Mouse (Mus musculus) kidney, embryonic 15.5 days (tissue): ENCODE measurements around the gene Rab29. TPM values are rescaled to one million over a fixed set of nuclear protein-coding genes. Genes with fewer than 3 reads are reported as not detected.
A peak's percentile ranks its signal among the peaks of the same experiment; 100 is the strongest.
"Not testable (repeated sequence)": the region's sequence is repeated elsewhere in the genome, so short reads cannot be mapped to it uniquely, and the experiment has no call there.

Experiments used
- ATAC-seq: fragments of 200-750 bp; cut with Nextera tagmentation; replicated peaks from 2 replicates; pipeline ENCODE4 v1.8.0; 2017; ENCODE audit warnings: moderate TSS enrichment; ENCODE audit not compliant: low FRiP score
- H3K27ac ChIP-seq: fragments of 300-500 bp; sonication (generic); 2 replicates; pipeline ENCODE4 v1.5.1; 2015; ENCODE audit warnings: mild to moderate bottlenecking, inconsistent platforms
- H3K27me3 ChIP-seq: fragments of 300-500 bp; sonication (generic); 2 replicates; pipeline ENCODE4 v1.6.1; 2015; ENCODE audit warnings: inconsistent platforms
- H3K36me3 ChIP-seq: fragments of 300-500 bp; sonication (generic); 2 replicates; pipeline ENCODE4 v1.6.1; 2015; ENCODE audit warnings: inconsistent platforms
- H3K4me1 ChIP-seq: fragments of 300-500 bp; sonication (generic); 2 replicates; pipeline ENCODE4 v1.6.1; 2015; ENCODE audit warnings: inconsistent platforms
- H3K4me2 ChIP-seq: fragments of 300-500 bp; sonication (generic); 2 replicates; pipeline ENCODE4 v1.6.1; 2015; ENCODE audit warnings: moderate library complexity, mild to moderate bottlenecking, inconsistent platforms
- H3K4me3 ChIP-seq: fragments of 300-500 bp; sonication (generic); replicated peaks from 2 replicates; pipeline ENCODE4 v1.5.1; 2015; ENCODE audit warnings: mild to moderate bottlenecking, inconsistent platforms
- H3K9ac ChIP-seq: fragments of 300-500 bp; sonication (generic); 2 replicates; pipeline ENCODE4 v1.6.1; 2015; ENCODE audit warnings: mild to moderate bottlenecking, inconsistent platforms
- H3K9me3 ChIP-seq: fragments of 300-500 bp; sonication (generic); replicated peaks from 2 replicates; pipeline ENCODE4 v1.6.1; 2016; ENCODE audit warnings: inconsistent platforms
- WGBS: fragments of 180-500 bp; shearing (Covaris S2); methylation state at CpG from one replicate; pipeline ENCODE4 v1.1.7; 2015; ENCODE audit warnings: mixed read lengths; 5-methylcytosine and 5-hydroxymethylcytosine counted together
- polyA plus RNA-seq: library from polyadenylated mRNA; unstranded; fragments of >200 nt; fragmentation: Nextera tagmentation; extraction: Ambion mirVana; gene quantifications from 2 replicates; pipeline ENCODE4 v1.2.1, GENCODE M21; 2015

Gene Rab29
- polyA plus RNA-seq, result 18.3 and 18.7 TPM in 2 replicates

DNA sequence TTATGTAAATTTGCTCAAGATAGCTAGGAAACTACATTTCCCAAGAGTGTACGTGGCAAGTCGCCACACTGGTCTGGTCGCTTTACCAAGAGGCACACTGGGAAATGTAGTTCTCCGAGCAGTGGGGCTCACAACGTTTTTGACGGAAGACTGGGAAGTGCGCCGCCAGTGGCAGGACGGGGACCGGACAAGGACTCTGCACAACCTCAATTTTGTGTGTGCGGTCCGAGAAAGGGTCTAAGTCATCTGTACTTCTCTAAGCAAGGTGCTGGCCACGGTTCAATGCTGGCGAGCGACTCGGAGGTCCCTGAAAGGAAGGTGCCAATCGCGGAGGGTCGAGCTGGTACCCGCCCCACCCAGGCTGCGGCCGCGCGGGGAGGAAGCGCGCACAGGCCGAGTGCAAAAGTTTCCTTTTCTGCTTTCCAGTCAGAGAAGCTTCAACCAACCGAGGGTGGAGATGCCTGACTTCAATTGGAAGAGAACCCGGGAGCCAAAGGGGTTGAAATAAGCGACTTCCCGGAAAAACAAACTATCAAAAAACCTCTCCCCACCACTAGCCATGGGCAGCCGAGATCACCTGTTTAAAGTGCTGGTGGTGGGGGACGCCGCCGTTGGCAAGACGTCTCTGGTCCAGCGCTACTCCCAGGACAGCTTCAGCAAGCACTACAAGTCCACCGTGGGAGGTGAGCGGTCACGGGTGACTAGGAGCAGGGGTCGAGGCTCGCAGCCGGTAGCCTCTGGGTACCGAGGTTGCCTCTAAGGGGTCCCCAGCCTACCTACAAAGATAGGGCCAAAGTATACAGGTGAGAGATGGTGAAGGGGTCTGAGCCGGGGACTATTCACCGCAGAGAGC lies at the start of gene Rab29:
Gene Rab29 (plus strand): TSS at position 132 of the 853 bp plus-strand sequence.
- H3K9me3 ChIP-seq, result no peaks in the 10 kb centered on the region
- WGBS, result 2% methylated on average over 46 of the region's 46 CpGs
- no peaks in the 10 kb centered on the region for H3K27me3 ChIP-seq
- H3K4me1 ChIP-seq, result peaks cover 8% of the 10 kb centered on the region
- H3K27ac ChIP-seq, result 0 out of 2 replicates have a peak within 1 kb of the TSS, but pooled peaks have one; percentile 13
- H3K9ac ChIP-seq, result peak within 1 kb of the TSS; percentile 48
- H3K4me3 ChIP-seq, result peak within 1 kb of the TSS; percentile 62
- H3K36me3 ChIP-seq, result no peaks in the 10 kb centered on the region
- peak within 1 kb of the TSS; percentile 90 for H3K4me2 ChIP-seq
- peak; percentile 96 for ATAC-seq

DNA sequence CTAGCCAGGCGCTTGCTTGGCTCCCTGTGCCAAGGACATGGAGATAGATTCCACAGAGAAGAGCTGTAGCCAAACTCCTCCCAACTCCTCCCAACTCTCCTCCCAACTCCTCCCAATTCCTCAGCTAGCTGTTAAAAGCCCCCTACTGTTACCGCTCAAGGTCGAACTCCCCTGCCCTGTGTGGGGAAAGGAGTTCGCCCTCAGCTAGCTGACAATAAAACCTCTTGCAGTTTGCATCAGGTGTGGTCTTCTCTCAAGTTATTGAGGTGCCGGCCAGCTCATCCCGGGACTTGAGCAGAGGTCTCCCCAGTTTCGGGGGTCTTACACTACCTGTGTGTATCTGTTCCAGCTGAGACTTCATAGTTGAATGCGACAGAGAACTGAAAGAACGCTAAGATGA lies 46.7 kb upstream of the Rab29 start:
- ATAC-seq, H3K36me3 ChIP-seq, H3K9ac ChIP-seq, H3K4me3 ChIP-seq, H3K27ac ChIP-seq, H3K9me3 ChIP-seq, H3K27me3 ChIP-seq, H3K4me2 ChIP-seq, H3K4me1 ChIP-seq: not testable (repeated sequence)
- WGBS, result 81% methylated on average over 9 of the region's 9 CpGs

DNA sequence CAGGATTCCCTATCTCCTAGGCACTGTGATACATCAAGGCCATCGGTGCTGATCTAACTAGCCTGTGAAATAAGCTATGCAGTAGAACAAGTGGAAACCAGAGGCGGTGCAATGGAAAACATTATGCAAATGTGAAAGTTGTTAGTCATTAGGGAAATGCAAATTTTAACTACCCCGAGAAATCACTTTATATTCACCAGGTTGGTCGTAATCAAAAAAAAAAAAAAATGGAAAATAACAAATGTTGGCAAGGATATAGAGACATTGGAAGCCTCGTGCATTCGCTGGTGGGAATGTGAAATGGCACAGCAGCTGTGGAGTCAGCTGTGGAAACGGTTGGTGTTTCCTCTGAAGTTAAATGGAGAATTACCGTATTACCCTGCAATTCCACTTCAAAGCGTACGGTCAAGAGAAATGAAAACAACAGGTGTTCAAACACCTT lies 46.1 kb upstream of the Rab29 start:
- H3K27me3 ChIP-seq, result no peaks in the 10 kb centered on the region

DNA sequence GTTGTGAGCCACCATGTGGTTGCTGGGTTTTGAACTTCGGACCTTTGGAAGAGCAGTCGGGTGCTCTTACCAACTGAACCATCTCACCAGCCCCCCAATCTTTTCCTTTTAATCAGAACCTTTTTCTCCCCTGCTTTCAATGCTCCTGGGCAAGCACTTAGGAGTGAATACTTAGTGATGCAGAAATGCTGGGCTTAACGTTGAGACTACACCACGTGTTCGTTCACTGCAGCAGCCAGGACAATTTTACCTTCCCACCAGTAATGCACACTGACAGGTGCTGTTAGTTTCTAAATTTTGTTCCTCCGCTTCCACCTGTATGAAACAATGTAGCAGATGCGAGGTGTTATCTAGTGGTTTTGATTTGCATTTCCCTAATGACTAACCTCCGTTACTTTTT lies 44.7 kb upstream of the Rab29 start:
- 0 out of 2 replicates have a peak, but pooled peaks cover 5% of the 10 kb centered on the region for H3K4me1 ChIP-seq
- WGBS, result 76% methylated on average over 8 of the region's 8 CpGs

More for the DNA sequence above, 46.1 kb upstream of the Rab29 start:
- H3K9ac ChIP-seq, result no peak overlapping the region
- no peaks in the 10 kb centered on the region for H3K36me3 ChIP-seq
- no peaks in the 10 kb centered on the region for H3K9me3 ChIP-seq
- 76% methylated on average over 10 of the region's 10 CpGs for WGBS
- H3K4me1 ChIP-seq, result no peaks in the 10 kb centered on the region
- H3K4me3 ChIP-seq, result no peak overlapping the region
- no peak for ATAC-seq
- H3K4me2 ChIP-seq, result no peak overlapping the region
- no peak overlapping the region for H3K27ac ChIP-seq

DNA sequence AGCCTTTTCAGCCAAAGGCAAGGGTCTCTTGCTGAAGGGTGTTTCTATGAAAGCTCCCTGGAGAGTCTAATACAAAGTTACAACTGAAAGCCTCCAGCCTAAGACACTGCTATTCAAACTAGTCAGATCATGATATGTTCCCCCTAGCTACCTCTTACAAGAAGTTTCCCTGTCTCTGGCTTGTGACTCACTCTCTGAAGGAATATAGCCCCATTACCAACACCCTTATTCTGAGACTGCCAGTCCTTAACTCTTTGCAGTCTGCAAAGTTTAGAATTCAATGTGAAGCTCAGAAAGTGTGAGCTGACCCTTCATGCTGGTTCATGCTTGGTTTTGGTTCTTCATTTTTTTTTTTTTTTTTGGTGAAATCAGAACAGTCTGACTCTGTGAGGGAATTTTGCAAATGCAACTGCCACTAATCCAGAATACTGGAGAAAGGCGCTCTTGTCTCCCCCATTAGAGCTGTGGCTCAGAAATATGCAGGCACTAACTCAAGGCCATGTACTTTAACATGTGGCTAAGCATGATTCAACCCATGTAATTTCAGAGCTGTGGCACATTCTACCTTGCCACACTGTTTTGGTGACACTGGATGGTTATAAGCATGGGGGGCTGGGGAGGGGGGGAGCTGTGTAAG lies 44.0 kb upstream of the Rab29 start:
- Histone ChIP-seq H3K27me3 (no peaks in the 10 kb centered on the region), H3K4me1 (0 out of 2 replicates have a peak, but pooled peaks cover 6% of the 10 kb centered on the region), H3K4me2 (no peak overlapping the region), H3K9me3 (no peaks in the 10 kb centered on the region), H3K36me3 (no peaks in the 10 kb centered on the region), H3K27ac (no peak overlapping the region), H3K9ac (no peak overlapping the region), H3K4me3 (no peak overlapping the region)
- no peak for ATAC-seq
- WGBS, result 94% methylated on average over 1 of the region's 1 CpGs

More for the DNA sequence above, 44.7 kb upstream of the Rab29 start:
- H3K36me3 ChIP-seq, result no peaks in the 10 kb centered on the region
- no peak for ATAC-seq
- no peak overlapping the region for H3K4me2 ChIP-seq
- no peak overlapping the region for H3K9ac ChIP-seq
- H3K27me3 ChIP-seq, result no peaks in the 10 kb centered on the region
- no peak overlapping the region for H3K27ac ChIP-seq
- no peaks in the 10 kb centered on the region for H3K9me3 ChIP-seq
- no peak overlapping the region for H3K4me3 ChIP-seq

DNA sequence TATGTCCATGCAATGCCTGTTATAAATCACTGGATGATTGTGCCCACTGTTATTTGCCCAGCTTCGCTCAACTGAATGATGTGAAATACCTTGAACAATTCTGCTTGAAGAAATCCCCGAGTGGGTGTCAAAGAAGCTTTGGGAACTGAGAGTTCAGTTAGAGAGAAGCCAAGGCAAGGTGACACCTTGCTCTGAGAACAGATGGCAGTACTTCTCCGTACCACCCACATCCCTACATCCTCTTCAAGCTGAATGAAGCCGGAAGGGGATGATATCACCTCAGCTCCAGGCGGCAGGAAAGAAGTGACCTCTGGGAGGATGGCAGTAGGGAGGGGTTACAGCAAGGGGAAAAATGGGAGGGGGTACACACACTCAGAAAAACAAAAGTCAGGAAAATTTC lies 43.5 kb upstream of the Rab29 start:
- H3K27ac ChIP-seq, result no peak overlapping the region
- H3K9ac ChIP-seq, result no peak overlapping the region
- H3K4me2 ChIP-seq, result no peak overlapping the region
- 0 out of 2 replicates have a peak, but pooled peaks cover 8% of the 10 kb centered on the region for H3K4me1 ChIP-seq
- WGBS, result 33% methylated on average over 5 of the region's 5 CpGs
- H3K9me3 ChIP-seq, result no peaks in the 10 kb centered on the region
- no peaks in the 10 kb centered on the region for H3K36me3 ChIP-seq
- no peak overlapping the region for H3K4me3 ChIP-seq
- H3K27me3 ChIP-seq, result no peaks in the 10 kb centered on the region
- no peak for ATAC-seq

DNA sequence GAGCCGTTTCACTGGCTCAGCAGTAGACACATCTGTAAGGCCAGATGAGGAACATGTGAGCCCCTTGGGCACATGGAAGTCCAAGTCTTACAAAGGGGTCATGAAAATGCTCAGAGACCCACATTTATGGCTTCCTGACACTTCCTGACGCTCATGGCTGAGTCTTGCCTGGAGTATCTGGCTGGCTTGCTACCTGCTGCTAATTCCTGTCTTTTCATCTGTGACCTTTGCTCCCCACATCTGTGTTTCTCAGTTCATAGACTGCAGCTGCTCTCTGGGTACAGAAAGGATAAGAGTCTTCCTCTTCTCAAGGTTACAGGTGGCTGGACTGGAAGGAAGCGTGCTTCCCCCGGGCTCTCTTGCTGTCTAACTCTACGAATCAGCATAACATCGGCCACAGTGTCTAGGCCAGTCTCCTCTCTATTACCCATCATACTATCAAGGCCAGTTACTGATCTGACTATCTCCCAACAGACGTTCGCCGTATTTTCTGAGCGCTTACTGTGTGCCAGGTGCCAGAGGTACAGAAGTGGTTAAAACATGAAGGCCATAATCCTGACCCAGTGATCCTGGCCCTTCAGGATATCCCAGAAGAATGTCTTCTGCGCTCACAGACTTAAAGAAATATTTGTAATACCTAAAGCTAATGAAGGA lies 42.4 kb upstream of the Rab29 start:
- Histone ChIP-seq H3K4me1 (peaks cover 16% of the 10 kb centered on the region), H3K9ac (no peak overlapping the region), H3K36me3 (no peaks in the 10 kb centered on the region), H3K4me3 (no peak overlapping the region), H3K4me2 (no peak overlapping the region), H3K27ac (no peak overlapping the region), H3K9me3 (no peaks in the 10 kb centered on the region), H3K27me3 (no peaks in the 10 kb centered on the region)
- no peak for ATAC-seq
- 83% methylated on average over 11 of the region's 11 CpGs for WGBS

DNA sequence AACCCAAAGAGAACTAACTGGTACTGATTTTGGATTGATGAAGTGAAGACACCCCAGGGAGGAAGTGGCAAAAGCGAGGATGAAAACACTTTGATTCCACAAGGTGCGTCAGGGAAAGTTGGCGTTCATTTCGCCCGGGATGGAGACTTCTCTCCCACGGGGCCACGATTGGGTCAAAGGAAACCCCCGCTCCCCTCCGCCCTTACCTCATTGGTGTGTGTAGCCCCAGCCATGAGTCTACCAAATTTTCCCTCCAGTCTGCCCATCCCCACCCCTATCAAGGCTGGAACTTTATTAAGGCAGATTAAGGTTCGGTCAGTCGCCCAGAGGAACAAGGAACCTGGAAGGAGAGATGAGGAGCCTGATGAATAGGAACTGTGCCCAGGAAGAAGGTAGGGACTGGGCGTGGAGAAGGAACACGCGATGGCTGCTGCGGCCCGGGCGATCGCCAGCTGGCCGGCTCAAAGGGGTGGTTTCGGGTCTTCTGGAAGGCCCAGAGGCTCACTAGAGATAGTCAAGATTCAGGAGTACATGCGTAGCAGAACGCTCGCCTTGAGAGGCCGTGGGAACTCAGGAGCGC lies 39.7 kb upstream of the Rab29 start, which contains the start of gene Slc41a1:
Gene Slc41a1 (plus strand): TSS at position 287 of the 580 bp plus-strand sequence.
- no peak for ATAC-seq

DNA sequence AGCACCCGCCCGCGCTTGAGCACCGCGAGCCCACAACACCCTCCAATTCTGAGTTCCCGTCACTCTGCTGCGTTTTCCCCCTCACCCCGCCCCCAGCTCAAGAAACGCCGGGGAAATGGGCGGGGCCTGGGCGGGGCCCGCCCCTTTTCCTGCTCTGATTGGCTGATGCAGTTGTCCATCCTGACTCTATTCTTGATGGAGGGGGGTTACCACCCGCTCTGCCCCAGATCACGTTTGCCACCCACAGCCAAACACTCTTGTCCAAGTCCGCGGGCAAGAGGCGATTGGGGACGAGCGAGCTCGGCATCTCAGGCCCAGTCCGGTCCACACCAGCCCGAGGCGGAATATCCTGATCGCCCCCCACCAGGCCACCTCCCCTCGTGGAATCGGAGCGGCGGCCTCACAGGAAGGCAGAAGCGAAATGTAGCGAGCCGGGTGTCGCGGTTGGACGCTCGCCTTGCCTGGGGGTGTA lies 39.2 kb upstream of the Rab29 start:
- under 1% methylated on average over 36 of the region's 36 CpGs for WGBS
- Histone ChIP-seq H3K4me3 (peak overlapping the region; percentile 88), H3K36me3 (peaks cover 21% of the 10 kb centered on the region), H3K27me3 (no peaks in the 10 kb centered on the region), H3K9me3 (no peaks in the 10 kb centered on the region), H3K4me2 (peak overlapping the region; percentile 85), H3K27ac (peak overlapping the region; percentile 91), H3K4me1 (peaks cover 31% of the 10 kb centered on the region), H3K9ac (peak overlapping the region; percentile 69)
- peak; percentile 94 for ATAC-seq

More for the DNA sequence above, 39.7 kb upstream of the Rab29 start, which contains the start of gene Slc41a1:
- Histone ChIP-seq H3K9me3 (no peaks in the 10 kb centered on the region), H3K27me3 (no peaks in the 10 kb centered on the region), H3K4me1 (peaks cover 31% of the 10 kb centered on the region), H3K4me3 (peak within 1 kb of the TSS; percentile 88), H3K27ac (peak within 1 kb of the TSS; percentile 91), H3K36me3 (peaks cover 17% of the 10 kb centered on the region), H3K4me2 (peak within 1 kb of the TSS; percentile 85), H3K9ac (peak within 1 kb of the TSS; percentile 69)
- 2% methylated on average over 25 of the region's 25 CpGs for WGBS

DNA sequence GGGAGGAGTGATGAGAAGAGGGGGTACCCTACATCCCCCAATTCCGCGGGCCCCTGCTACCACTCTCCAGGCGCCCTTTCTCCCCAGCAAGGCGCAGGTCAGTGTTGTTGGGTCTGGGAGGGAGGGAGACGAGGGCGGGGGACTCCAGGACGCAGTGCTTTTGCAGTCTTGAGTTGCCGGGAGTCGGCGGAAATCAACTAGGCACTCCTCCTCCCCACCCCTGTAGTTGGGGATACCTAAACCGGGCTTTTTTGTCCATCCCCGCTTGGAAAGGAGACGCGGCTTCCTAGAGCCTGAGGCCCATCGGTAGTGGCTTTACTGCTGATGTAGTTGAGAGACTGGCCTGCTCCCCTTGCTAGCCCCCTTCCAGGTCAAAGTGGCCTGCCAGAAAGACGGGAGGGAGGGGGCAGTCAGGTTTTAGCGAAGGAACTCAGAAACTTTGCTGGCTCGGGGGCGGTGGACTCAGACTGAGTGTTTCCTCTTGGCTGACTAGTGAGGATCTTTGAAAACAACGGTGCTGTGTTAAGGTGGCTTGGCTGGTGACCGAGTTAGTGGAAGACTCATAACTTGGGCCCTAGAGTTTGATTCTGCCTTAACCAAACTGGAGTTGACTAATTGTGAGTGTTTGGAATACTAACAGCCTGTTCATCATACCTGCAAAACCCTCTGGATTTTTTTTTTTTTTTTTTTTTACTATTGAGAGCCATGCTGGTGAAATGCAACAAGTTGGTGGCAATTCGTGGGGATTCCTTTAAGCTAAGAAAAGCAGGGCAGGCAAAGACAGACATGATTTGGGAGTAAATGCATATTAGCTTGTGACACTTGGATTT lies 38.5 kb upstream of the Rab29 start:
- H3K36me3 ChIP-seq, result peaks cover 24% of the 10 kb centered on the region
- peaks cover 31% of the 10 kb centered on the region for H3K4me1 ChIP-seq
- peak overlapping the region; percentile 91 for H3K27ac ChIP-seq
- H3K4me3 ChIP-seq, result peak overlapping the region; percentile 88
- 1% methylated on average over 21 of the region's 22 CpGs for WGBS
- H3K9ac ChIP-seq, result peak overlapping the region; percentile 69
- no peaks in the 10 kb centered on the region for H3K27me3 ChIP-seq
- peak overlapping the region; percentile 85 for H3K4me2 ChIP-seq
- H3K9me3 ChIP-seq, result no peaks in the 10 kb centered on the region
- peak; percentile 77 for ATAC-seq

DNA sequence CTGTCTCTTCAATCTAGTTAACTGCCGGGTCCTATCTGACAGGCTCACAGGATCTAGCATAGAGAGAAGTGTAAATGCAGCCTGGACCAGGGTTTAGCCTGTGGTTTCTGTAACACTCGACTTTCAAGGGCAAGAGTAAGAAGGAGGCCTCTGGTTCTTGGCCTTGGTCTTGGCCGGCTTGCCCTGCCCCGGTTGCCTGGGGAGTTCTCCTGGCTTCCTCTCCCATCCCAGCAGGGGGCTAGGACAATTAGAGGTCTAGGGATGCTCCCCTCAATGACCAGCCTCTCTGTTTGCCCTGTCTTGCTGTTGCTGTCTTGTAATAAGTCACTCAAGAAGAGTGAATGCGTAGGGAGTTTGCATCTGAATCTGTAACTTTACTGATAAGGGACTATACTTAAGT lies 37.7 kb upstream of the Rab29 start:
- H3K36me3 ChIP-seq, result peaks cover 26% of the 10 kb centered on the region
- no peaks in the 10 kb centered on the region for H3K9me3 ChIP-seq
- no peaks in the 10 kb centered on the region for H3K27me3 ChIP-seq
- WGBS, result 32% methylated on average over 5 of the region's 5 CpGs
- H3K9ac ChIP-seq, result 0 out of 2 replicates have a peak overlapping the region, but pooled peaks have one; percentile 0
- H3K4me1 ChIP-seq, result peaks cover 31% of the 10 kb centered on the region
- H3K4me2 ChIP-seq, result peak overlapping the region; percentile 85
- no peak overlapping the region for H3K27ac ChIP-seq
- ATAC-seq, result no peak
- H3K4me3 ChIP-seq, result peak overlapping the region; percentile 88
